Mouse (Mus musculus) cerebellum, adult 2 months (tissue): Measurements from ENCODE around the gene Daam1.

Source experiments
- CTCF ChIP-seq: fragments of 200-500 bp; IDR thresholded peaks from 2 replicates; pipeline ENCODE4 v1.5.1; 2011; ENCODE audit warnings: low read depth, mild to moderate bottlenecking, control low read depth, low read length, moderate library complexity, borderline replicate concordance; ENCODE audit not compliant: insufficient read depth
- POLR2A ChIP-seq: fragments of 200-500 bp; IDR thresholded peaks from 2 replicates; pipeline ENCODE4 v1.6.1; 2011; ENCODE audit warnings: low read length, control low read depth, borderline replicate concordance; ENCODE audit not compliant: insufficient read depth

DNA sequence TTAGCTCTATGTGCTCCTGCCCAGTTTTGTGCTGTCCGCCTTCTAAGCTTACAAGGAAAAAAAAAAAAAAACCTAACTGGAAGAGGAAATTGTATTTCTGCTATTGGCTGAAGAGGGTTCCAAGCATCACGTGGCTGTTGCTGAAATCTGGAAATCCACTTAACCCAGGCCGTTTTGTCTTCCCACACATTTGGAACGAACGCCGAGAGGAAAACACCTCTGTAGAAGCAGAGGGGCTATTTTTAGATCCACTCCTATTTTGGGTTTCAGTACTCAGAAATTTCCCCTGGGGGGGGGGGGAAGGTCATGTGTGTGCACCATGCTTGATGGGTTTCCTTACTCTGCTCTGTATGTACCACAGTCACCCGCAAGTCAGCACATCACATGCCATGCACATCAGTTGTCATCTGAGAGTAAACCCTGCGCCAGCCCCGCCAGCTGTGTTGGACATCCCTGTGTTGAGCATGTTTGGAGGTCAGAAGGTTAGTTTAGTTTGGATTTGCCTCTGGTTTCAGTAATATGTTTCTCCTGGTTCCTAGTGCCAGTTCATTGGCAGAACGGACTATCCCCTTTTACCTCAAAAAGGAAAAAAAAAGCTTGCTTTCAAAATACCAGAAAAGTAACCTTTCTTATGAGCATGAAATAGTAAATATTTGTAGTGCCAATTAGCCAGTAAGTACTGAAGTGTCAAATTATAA, 33.1 kb downstream of the Daam1 start:
- no peak for TF ChIP-seq POLR2A
- no peak for TF ChIP-seq CTCF
